Mouse (Mus musculus): ENCODE measurements around the gene Perm1. TPM values are rescaled to one million over a fixed set of nuclear protein-coding genes. Genes with fewer than 3 reads are reported as not detected.

Gene Perm1
- polyA plus RNA-seq, 1 experiment from 2014 or later: 1.8 TPM

DNA sequence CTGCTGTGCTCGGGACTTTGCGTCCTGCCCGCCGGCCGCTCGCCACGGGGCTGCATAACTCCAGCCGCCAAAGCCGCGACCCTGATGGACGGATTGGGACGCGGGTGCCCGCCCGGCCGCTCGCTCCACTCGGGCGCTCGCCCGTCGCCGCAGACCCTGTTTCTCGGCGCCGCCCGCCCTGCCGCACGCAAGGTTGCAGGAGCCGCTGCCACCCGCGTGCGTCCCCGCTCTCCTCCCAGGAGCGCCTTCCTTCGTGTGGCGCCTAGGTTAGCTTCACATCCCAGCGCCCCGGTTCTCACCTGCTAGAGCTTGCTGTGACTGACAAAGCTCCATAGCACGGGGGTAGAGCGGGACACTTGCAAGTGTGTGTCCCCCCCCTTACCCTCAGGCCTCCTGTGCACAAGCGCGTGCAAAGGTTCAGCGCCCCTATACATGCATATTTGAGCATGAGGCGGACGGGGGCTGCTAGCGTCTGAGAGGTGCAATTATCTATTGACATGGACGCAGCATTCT, 19.1 kb downstream of the Perm1 start, which contains the start of gene Plekhn1:
Gene Plekhn1, minus strand, starts transcription at position 157 of the 513 bp plus-strand sequence.
- Histone ChIP-seq H3K4me1 (replicated peaks; ENCODE audit: control insufficient read depth, insufficient read depth, low read length) (peaks cover 16% of the 10 kb centered on the region), H3K4me3 (replicated peaks; ENCODE audit: low read length) (peak within 1 kb of the TSS; percentile 68), H3K9ac (replicated peaks; ENCODE audit: low read depth, low read length) (peak within 1 kb of the TSS; percentile 69), H3K27ac (ENCODE audit: low read length) (peak within 1 kb of the TSS; percentile 84), H3K4me2 (ENCODE audit: low read length) (peak within 1 kb of the TSS; percentile 85), H3K36me3 (ENCODE audit: control insufficient read depth, insufficient read depth) (peaks cover 27% of the 10 kb centered on the region), H3K9me3 (ENCODE audit: control insufficient read depth, low read length) (no peaks in the 10 kb centered on the region), H3K27me3 (replicated peaks; ENCODE audit: control insufficient read depth, insufficient read depth, low read length) (no peaks in the 10 kb centered on the region)
- ATAC-seq: peak; percentile 53
- WGBS: under 1% methylated on average over 41 of the region's 48 CpGs

DNA sequence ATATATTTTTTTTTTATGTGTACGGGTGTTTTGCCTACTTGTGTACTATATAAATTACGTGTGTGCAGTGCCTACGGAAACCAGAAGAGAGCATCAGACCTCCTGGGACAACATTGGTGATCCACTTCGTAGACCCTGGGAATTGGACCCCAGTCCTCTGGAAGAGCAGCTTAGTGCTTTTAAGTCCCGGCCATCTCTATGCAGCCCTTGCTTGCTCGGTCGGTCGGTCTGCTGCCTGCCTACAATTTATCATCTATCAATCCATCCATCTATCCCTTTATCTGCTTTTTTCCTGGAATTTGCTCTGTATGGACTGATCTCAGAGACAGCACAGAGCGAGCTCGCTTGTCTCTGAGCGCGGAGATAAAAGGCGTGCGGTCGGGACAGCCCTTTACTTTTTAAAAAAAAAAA, 19.7 kb downstream of the Perm1 start:
- WGBS: 0% methylated on average over 15 of the region's 15 CpGs
- no peaks in the 10 kb centered on the region for H3K27me3 ChIP-seq (replicated peaks; ENCODE audit: control insufficient read depth, insufficient read depth, low read length)
- peak overlapping the region; percentile 84 for H3K27ac ChIP-seq (ENCODE audit: low read length)
- H3K36me3 ChIP-seq (ENCODE audit: control insufficient read depth, insufficient read depth): peaks cover 27% of the 10 kb centered on the region
- H3K9me3 ChIP-seq (ENCODE audit: control insufficient read depth, low read length): no peaks in the 10 kb centered on the region
- H3K4me1 ChIP-seq (replicated peaks; ENCODE audit: control insufficient read depth, insufficient read depth, low read length): peaks cover 16% of the 10 kb centered on the region
- ATAC-seq: peak; percentile 64
- H3K9ac ChIP-seq (replicated peaks; ENCODE audit: low read depth, low read length): peak overlapping the region; percentile 69
- H3K4me2 ChIP-seq (ENCODE audit: low read length): peak overlapping the region; percentile 85
- peak overlapping the region; percentile 68 for H3K4me3 ChIP-seq (replicated peaks; ENCODE audit: low read length)

DNA sequence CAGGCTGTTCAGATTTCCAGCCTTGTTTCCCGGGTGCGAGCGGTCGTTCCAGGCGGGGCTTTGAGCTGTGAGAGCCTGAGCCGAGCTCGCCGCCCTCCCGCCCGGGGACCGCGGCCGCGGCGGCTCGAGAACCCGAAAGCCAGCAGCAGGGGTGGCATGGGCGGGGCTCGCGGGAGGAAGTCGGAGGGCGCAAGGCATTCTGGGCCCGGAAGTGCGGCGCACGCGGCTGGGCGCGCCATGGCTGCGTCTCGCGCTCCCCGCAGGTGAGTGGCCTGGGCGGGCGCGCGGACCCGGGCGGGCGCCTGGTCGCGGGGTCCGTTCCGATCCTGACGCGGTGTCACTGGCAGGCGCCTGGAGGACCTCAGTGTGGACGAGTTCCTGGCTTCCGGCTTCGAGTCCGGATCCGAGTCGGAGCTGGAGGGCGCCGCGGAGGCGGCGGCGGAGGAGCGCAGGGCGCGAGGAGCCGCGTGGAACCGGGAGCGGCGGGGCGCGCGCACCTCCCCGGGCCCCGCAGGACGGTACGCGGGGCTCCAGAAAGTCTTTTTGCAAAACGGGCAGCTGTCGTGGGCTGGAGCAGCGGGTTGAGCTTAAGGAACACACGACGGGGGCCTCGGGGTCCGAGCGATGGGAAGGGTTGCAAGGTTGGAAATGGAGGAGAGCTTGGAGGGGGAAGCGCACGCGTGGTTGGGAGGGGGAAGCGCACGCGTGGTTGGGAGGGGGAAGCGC, 20.3 kb downstream of the Perm1 start, which contains the start of gene Noc2l:
Gene Noc2l, plus strand, starts transcription at position 203 of the 726 bp plus-strand sequence.
- H3K4me2 ChIP-seq (ENCODE audit: low read length): peak within 1 kb of the TSS; percentile 85
- H3K36me3 ChIP-seq (ENCODE audit: control insufficient read depth, insufficient read depth): peaks cover 23% of the 10 kb centered on the region
- peak; percentile 90 for ATAC-seq
- H3K4me3 ChIP-seq (replicated peaks; ENCODE audit: low read length): peak within 1 kb of the TSS; percentile 68
- H3K27me3 ChIP-seq (replicated peaks; ENCODE audit: control insufficient read depth, insufficient read depth, low read length): no peaks in the 10 kb centered on the region
- H3K9me3 ChIP-seq (ENCODE audit: control insufficient read depth, low read length): no peaks in the 10 kb centered on the region
- H3K27ac ChIP-seq (ENCODE audit: low read length): peak within 1 kb of the TSS; percentile 89
- peaks cover 16% of the 10 kb centered on the region for H3K4me1 ChIP-seq (replicated peaks; ENCODE audit: control insufficient read depth, insufficient read depth, low read length)
- under 1% methylated on average over 73 of the region's 90 CpGs for WGBS
- peak within 1 kb of the TSS; percentile 69 for H3K9ac ChIP-seq (replicated peaks; ENCODE audit: low read depth, low read length)

DNA sequence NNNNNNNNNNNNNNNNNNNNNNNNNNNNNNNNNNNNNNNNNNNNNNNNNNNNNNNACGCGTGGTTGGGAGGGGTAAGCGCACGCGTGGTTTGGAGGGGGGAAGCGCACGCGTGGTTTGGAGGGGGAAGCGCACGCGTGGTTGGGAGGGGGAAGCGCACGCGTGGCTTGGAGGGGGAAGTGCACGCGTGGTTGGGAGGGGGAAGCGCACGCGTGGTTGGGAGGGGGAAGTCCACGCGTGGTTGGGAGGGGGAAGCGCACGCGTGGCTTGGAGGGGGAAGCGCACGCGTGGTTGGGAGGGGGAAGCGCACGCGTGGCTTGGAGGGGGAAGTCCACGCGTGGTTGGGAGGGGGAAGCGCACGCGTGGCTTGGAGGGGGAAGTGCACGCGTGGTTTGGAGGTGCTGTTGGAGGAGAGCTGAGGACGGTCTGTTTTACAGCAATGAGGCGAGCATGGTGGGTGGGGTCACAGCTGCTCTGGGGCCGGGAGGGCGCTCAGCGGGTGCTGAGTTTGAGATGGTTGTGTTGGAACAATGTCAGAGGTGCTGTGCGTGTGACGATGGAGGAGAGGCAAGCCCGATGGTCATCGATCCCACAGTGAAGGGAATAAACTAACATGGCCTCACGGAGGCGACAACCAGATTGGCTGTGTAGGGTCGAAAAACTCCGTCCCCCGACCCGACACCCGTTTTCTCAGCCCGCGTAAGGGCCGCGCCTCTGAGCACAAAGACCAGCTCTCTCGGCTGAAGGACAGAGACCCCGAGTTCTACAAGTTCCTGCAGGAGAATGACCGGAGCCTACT, 21.2 kb downstream of the Perm1 start:
- H3K36me3 ChIP-seq (ENCODE audit: control insufficient read depth, insufficient read depth): peaks cover 20% of the 10 kb centered on the region
- no peak overlapping the region for H3K27ac ChIP-seq (ENCODE audit: low read length)
- no peaks in the 10 kb centered on the region for H3K9me3 ChIP-seq (ENCODE audit: control insufficient read depth, low read length)
- H3K4me3 ChIP-seq (replicated peaks; ENCODE audit: low read length): peak overlapping the region; percentile 68
- no peak overlapping the region; the same call in 1 of the 2 replicates for H3K9ac ChIP-seq (replicated peaks; ENCODE audit: low read depth, low read length)
- WGBS: 21% methylated on average over 55 of the region's 60 CpGs
- peaks cover 16% of the 10 kb centered on the region for H3K4me1 ChIP-seq (replicated peaks; ENCODE audit: control insufficient read depth, insufficient read depth, low read length)
- H3K4me2 ChIP-seq (ENCODE audit: low read length): peak overlapping the region; percentile 49
- no peaks in the 10 kb centered on the region for H3K27me3 ChIP-seq (replicated peaks; ENCODE audit: control insufficient read depth, insufficient read depth, low read length)
- no peak for ATAC-seq

DNA sequence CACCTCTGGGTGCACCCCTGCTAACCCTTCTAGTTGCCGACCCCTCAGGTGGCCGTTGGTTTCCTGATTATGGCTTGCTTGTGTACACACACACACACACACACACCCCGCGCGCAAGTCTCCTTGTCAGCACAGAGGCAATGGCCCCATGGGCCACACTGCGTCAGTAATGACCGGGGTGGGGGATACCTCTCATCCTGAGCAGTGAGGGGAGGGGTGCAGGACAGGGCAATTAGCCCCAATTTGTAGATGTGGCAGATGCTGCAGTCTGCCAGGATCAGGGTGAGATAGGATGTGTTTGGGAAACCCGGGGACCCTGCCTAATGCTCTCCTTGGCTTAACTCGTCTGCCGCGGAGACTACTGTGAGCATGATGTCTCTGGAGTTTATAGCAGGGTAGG, 33.9 kb downstream of the Perm1 start:
- Histone ChIP-seq H3K4me1 (replicated peaks; ENCODE audit: control insufficient read depth, insufficient read depth, low read length) (0 out of 2 replicates have a peak, but pooled peaks cover 2% of the 10 kb centered on the region), H3K36me3 (ENCODE audit: control insufficient read depth, insufficient read depth) (peaks cover 28% of the 10 kb centered on the region), H3K9ac (replicated peaks; ENCODE audit: low read depth, low read length) (no peak overlapping the region), H3K4me2 (ENCODE audit: low read length) (no peak overlapping the region), H3K4me3 (replicated peaks; ENCODE audit: low read length) (no peak overlapping the region), H3K27ac (ENCODE audit: low read length) (no peak overlapping the region), H3K27me3 (replicated peaks; ENCODE audit: control insufficient read depth, insufficient read depth, low read length) (peaks cover 11% of the 10 kb centered on the region), H3K9me3 (ENCODE audit: control insufficient read depth, low read length) (no peaks in the 10 kb centered on the region)
- ATAC-seq: peak; percentile 4; the same call in 1 of the 2 replicates
- WGBS: 64% methylated on average over 11 of the region's 11 CpGs

DNA sequence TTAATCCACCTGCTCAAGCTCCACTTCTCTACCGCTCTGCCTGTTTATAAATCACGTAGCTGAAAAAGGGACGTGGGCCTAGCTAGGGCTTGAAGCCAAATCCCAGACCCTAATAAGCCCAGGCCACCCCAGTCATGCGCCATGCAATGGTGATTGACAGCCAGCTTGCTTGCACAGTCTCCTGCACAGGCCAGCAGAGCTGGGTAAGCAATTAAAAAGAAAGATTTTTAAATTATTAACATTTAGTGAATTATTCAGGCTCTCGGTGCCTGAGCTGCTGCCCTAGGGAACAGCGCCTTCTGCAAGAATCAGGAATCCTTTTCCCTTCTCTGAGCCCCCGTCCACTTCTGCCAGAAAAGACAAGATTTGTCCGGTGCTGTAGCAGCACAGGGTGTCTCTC, 35.4 kb downstream of the Perm1 start:
- Histone ChIP-seq H3K4me2 (ENCODE audit: low read length) (no peak overlapping the region), H3K36me3 (ENCODE audit: control insufficient read depth, insufficient read depth) (peaks cover 17% of the 10 kb centered on the region), H3K4me1 (replicated peaks; ENCODE audit: control insufficient read depth, insufficient read depth, low read length) (peaks cover 10% of the 10 kb centered on the region), H3K27me3 (replicated peaks; ENCODE audit: control insufficient read depth, insufficient read depth, low read length) (peaks cover 23% of the 10 kb centered on the region), H3K9me3 (ENCODE audit: control insufficient read depth, low read length) (no peaks in the 10 kb centered on the region), H3K4me3 (replicated peaks; ENCODE audit: low read length) (no peak overlapping the region), H3K27ac (ENCODE audit: low read length) (no peak overlapping the region), H3K9ac (replicated peaks; ENCODE audit: low read depth, low read length) (no peak overlapping the region)
- WGBS: 56% methylated on average over 8 of the region's 8 CpGs
- no peak for ATAC-seq

DNA sequence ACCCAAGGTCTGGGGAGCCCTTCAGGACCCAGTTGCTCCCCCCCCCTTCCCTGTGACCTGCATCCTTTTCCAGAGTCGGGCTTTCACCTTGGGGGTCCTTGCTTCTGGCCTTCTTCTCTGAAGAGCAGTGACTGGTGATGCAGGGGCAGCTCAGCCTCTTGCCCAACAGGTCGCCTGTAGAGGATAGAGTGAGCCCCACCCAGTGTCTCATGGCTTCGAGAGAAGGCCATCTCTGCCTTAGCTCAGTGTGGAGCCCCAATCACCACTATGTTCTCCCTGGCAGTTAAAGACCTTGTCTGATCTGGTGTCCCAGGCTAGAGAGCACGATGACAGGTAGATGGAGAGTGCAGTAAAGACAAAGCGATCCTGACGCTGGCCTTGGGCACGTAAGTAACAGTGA, 36.5 kb downstream of the Perm1 start:
- WGBS: 35% methylated on average over 7 of the region's 7 CpGs
- H3K9me3 ChIP-seq (ENCODE audit: control insufficient read depth, low read length): no peaks in the 10 kb centered on the region
- peaks cover 11% of the 10 kb centered on the region for H3K36me3 ChIP-seq (ENCODE audit: control insufficient read depth, insufficient read depth)
- no peak overlapping the region for H3K9ac ChIP-seq (replicated peaks; ENCODE audit: low read depth, low read length)
- no peak for ATAC-seq
- H3K4me3 ChIP-seq (replicated peaks; ENCODE audit: low read length): no peak overlapping the region
- H3K27ac ChIP-seq (ENCODE audit: low read length): no peak overlapping the region
- peaks cover 23% of the 10 kb centered on the region for H3K27me3 ChIP-seq (replicated peaks; ENCODE audit: control insufficient read depth, insufficient read depth, low read length)
- H3K4me1 ChIP-seq (replicated peaks; ENCODE audit: control insufficient read depth, insufficient read depth, low read length): peaks cover 10% of the 10 kb centered on the region
- H3K4me2 ChIP-seq (ENCODE audit: low read length): no peak overlapping the region

DNA sequence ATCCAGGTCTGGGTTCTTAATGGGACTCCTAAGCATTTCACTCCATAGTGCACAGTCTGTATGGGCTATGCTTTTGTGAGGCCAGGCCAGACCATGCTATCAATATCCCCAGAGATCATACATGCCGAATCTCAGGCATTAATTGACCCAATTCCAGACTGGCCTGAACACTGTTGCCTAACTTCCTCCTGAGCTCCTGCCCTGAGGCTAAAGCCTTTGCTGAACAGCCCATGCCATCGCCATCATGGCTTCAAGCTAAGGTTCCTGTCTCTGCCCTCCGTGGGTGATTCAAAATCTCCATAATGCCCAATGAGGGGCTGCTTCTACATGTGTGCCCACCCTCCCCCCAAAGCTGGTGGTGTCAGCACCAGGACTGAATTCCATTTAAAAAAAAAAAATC, 37.0 kb downstream of the Perm1 start:
- Histone ChIP-seq H3K4me3 (replicated peaks; ENCODE audit: low read length) (no peak overlapping the region), H3K4me2 (ENCODE audit: low read length) (no peak overlapping the region), H3K27ac (ENCODE audit: low read length) (no peak overlapping the region), H3K36me3 (ENCODE audit: control insufficient read depth, insufficient read depth) (peaks cover 10% of the 10 kb centered on the region), H3K9me3 (ENCODE audit: control insufficient read depth, low read length) (no peaks in the 10 kb centered on the region), H3K27me3 (replicated peaks; ENCODE audit: control insufficient read depth, insufficient read depth, low read length) (peaks cover 23% of the 10 kb centered on the region), H3K9ac (replicated peaks; ENCODE audit: low read depth, low read length) (no peak overlapping the region), H3K4me1 (replicated peaks; ENCODE audit: control insufficient read depth, insufficient read depth, low read length) (peaks cover 10% of the 10 kb centered on the region)
- no peak for ATAC-seq
- 24% methylated on average over 3 of the region's 3 CpGs for WGBS

DNA sequence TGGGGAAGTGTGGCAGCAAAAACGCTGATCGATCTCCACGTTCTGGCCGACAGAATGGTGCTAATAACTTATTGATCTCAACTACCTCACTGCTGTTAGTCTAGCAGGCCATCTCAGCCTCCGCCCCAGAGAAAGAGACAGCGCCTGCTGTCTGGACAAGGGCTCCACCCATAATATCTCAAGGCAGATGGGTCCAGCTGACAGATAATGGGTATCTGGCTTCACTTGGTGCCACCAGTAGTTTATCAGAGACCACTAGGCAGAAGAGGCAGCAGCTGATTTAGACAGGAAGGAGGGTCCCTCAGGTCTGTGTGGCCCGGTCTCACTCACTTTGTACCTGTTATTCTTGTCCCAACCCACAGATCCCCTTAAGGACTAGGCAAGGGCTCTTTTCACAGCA, 37.4 kb downstream of the Perm1 start:
- Histone ChIP-seq H3K36me3 (ENCODE audit: control insufficient read depth, insufficient read depth) (peaks cover 8% of the 10 kb centered on the region), H3K27ac (ENCODE audit: low read length) (no peak overlapping the region), H3K4me2 (ENCODE audit: low read length) (no peak overlapping the region), H3K9ac (replicated peaks; ENCODE audit: low read depth, low read length) (no peak overlapping the region), H3K27me3 (replicated peaks; ENCODE audit: control insufficient read depth, insufficient read depth, low read length) (peaks cover 23% of the 10 kb centered on the region), H3K9me3 (ENCODE audit: control insufficient read depth, low read length) (no peaks in the 10 kb centered on the region), H3K4me3 (replicated peaks; ENCODE audit: low read length) (no peak overlapping the region), H3K4me1 (replicated peaks; ENCODE audit: control insufficient read depth, insufficient read depth, low read length) (peaks cover 10% of the 10 kb centered on the region)
- no peak for ATAC-seq
- 47% methylated on average over 7 of the region's 7 CpGs for WGBS

Measured in forebrain, embryonic 16.5 days (tissue).